Mouse (Mus musculus): ENCODE data around the gene Fam20c. TPM values are rescaled to one million over a fixed set of nuclear protein-coding genes. Genes with fewer than 3 reads are reported as not detected.

Fam20c gene
- polyA plus RNA-seq, 1 experiment from 2014 or later = 188 TPM

GRCm38 (mm10) chr5:138775096-138775495 is 20.8 kb downstream of the Fam20c start:
- in situ Hi-C loops (cut with MboI; ENCODE audit: low pct_unique_long_range_greater_than_20kb) = no loop called here
- TF ChIP-seq CTCF (IDR thresholded peaks at IDR 0.05) = no peak
- ATAC-seq (no peak), DNase-seq (ENCODE audit: low read depth, low spot score) (no peak)
- POLR2A ChIA-PET = interaction anchor here (1.0 to 3.8 kb wide), 4 partner anchors 10 to 19 kb away, joined by 3 to 20 read pairs (median 3); no protein-coding TSS in a partner anchor
- CTCF ChIA-PET = no interaction called here
- no peaks in the 10 kb centered on the region for H3K27me3 ChIP-seq

GRCm38 (mm10) chr5:138776346-138776745 is 22.0 kb downstream of the Fam20c start:
- no peak for TF ChIP-seq CTCF (IDR thresholded peaks at IDR 0.05)
- ATAC-seq = peak; percentile 20
- ChIA-PET POLR2A (interaction anchor here (1.1 to 1.4 kb wide), 3 partner anchors 13 to 22 kb away, joined by 3 to 9 read pairs (median 3); no protein-coding TSS in a partner anchor), CTCF (interaction anchor here (1.1 kb wide), 1 partner anchor 46 kb away, joined by 3 read pairs; no protein-coding TSS in a partner anchor)
- in situ Hi-C loops (cut with MboI; ENCODE audit: low pct_unique_long_range_greater_than_20kb) = no loop called here
- no peaks in the 10 kb centered on the region for H3K27me3 ChIP-seq
- no peak for DNase-seq (ENCODE audit: low read depth, low spot score)

- no peak for TF ChIP-seq CTCF (IDR thresholded peaks at IDR 0.05)
These were observed 24.6 kb downstream of the Fam20c start for GRCm38 (mm10) chr5:138778731-138779463.

GRCm38 (mm10) chr5:138779655-138780054 is 25.3 kb downstream of the Fam20c start:
- in situ Hi-C loops (cut with MboI; ENCODE audit: low pct_unique_long_range_greater_than_20kb) = no loop called here
- ATAC-seq (peak; percentile 25), DNase-seq (ENCODE audit: low read depth, low spot score) (no peak)
- CTCF ChIA-PET = no interaction called here
- no peak for TF ChIP-seq CTCF (IDR thresholded peaks at IDR 0.05)
- POLR2A ChIA-PET = interaction anchor here (1.3 to 1.6 kb wide), 3 partner anchors 9 to 23 kb away, joined by 3 to 6 read pairs (median 3); no protein-coding TSS in a partner anchor
- H3K27me3 ChIP-seq = no peaks in the 10 kb centered on the region

More at GRCm38 (mm10) chr5:138778731-138779463, 24.6 kb downstream of the Fam20c start:
- in situ Hi-C loops (cut with MboI; ENCODE audit: low pct_unique_long_range_greater_than_20kb) = no loop called here
- ATAC-seq (peak; percentile 16), DNase-seq (ENCODE audit: low read depth, low spot score) (peak; percentile 79)
- POLR2A ChIA-PET = interaction anchor here (0.6 to 1.3 kb wide), 4 partner anchors 10 to 91 kb away, joined by 3 to 6 read pairs (median 4); no protein-coding TSS in a partner anchor
- CTCF ChIA-PET = interaction anchor here (1.5 kb wide), 1 partner anchor 12 kb away, joined by 3 read pairs; no protein-coding TSS in a partner anchor
- H3K27me3 ChIP-seq = no peaks in the 10 kb centered on the region

GRCm38 (mm10) chr5:138782697-138783096 is 28.4 kb downstream of the Fam20c start:
- H3K27me3 ChIP-seq = no peaks in the 10 kb centered on the region
- no peak for DNase-seq (ENCODE audit: low read depth, low spot score)
- ChIA-PET CTCF (no interaction called here), POLR2A (interaction anchor here (1.9 kb wide), 1 partner anchor 27 kb away, joined by 6 read pairs; no protein-coding TSS in a partner anchor)
- in situ Hi-C loops (cut with MboI; ENCODE audit: low pct_unique_long_range_greater_than_20kb) = no loop called here
- TF ChIP-seq CTCF (IDR thresholded peaks at IDR 0.05) = no peak
- ATAC-seq = no peak

- no peaks in the 10 kb centered on the region for H3K27me3 ChIP-seq
- no peak for ATAC-seq
- in situ Hi-C loops (cut with MboI; ENCODE audit: low pct_unique_long_range_greater_than_20kb) = no loop called here
- DNase-seq (ENCODE audit: low read depth, low spot score) = no peak
- ChIA-PET POLR2A (interaction anchor here (1.9 kb wide), 1 partner anchor 27 kb away, joined by 6 read pairs; no protein-coding TSS in a partner anchor), CTCF (no interaction called here)
- TF ChIP-seq CTCF (IDR thresholded peaks at IDR 0.05) = no peak
These were observed 28.9 kb downstream of the Fam20c start for GRCm38 (mm10) chr5:138783181-138783580.

- CTCF ChIA-PET = interaction anchor here (0.9 to 1.5 kb wide), 2 partner anchors 15 to 128 kb away, joined by 3 read pairs; no protein-coding TSS in a partner anchor
- no peak for DNase-seq (ENCODE audit: low read depth, low spot score)
- ATAC-seq = no peak
- POLR2A ChIA-PET = interaction anchor here (2.2 kb wide), 1 partner anchor 29 kb away, joined by 8 read pairs; no protein-coding TSS in a partner anchor
- no peaks in the 10 kb centered on the region for H3K27me3 ChIP-seq
- in situ Hi-C loops (cut with MboI; ENCODE audit: low pct_unique_long_range_greater_than_20kb) = no loop called here
- TF ChIP-seq CTCF (IDR thresholded peaks at IDR 0.05) = no peak
These were observed 31.7 kb downstream of the Fam20c start for GRCm38 (mm10) chr5:138785986-138786515.

GRCm38 (mm10) chr5:138787648-138788047 is 33.3 kb downstream of the Fam20c start:
- no peak for ATAC-seq
- no peak for TF ChIP-seq CTCF (IDR thresholded peaks at IDR 0.05)
- CTCF ChIA-PET = interaction anchor here (1.5 kb wide), 1 partner anchor 130 kb away, joined by 3 read pairs; no protein-coding TSS in a partner anchor
- DNase-seq (ENCODE audit: low read depth, low spot score) = no peak
- no peaks in the 10 kb centered on the region for H3K27me3 ChIP-seq
- in situ Hi-C loops (cut with MboI; ENCODE audit: low pct_unique_long_range_greater_than_20kb) = no loop called here
- POLR2A ChIA-PET = interaction anchor here (2.2 kb wide), 1 partner anchor 31 kb away, joined by 8 read pairs; no protein-coding TSS in a partner anchor

GRCm38 (mm10) chr5:138788481-138789211 is 34.3 kb downstream of the Fam20c start:
- ChIA-PET CTCF (interaction anchor here (0.8 to 0.9 kb wide), 2 partner anchors 27 to 32 kb away, joined by 3 to 4 read pairs; no protein-coding TSS in a partner anchor), POLR2A (interaction anchor here (0.9 to 1.7 kb wide), 5 partner anchors 9 to 32 kb away, joined by 3 to 6 read pairs (median 4); no protein-coding TSS in a partner anchor)
- ATAC-seq (peak; percentile 71), DNase-seq (ENCODE audit: low read depth, low spot score) (peak; percentile 79)
- no peaks in the 10 kb centered on the region for H3K27me3 ChIP-seq
- no peak for TF ChIP-seq CTCF (IDR thresholded peaks at IDR 0.05)
- in situ Hi-C loops (cut with MboI; ENCODE audit: low pct_unique_long_range_greater_than_20kb) = no loop called here

GRCm38 (mm10) chr5:138790954-138791480 is 36.7 kb downstream of the Fam20c start:
- no peak for DNase-seq (ENCODE audit: low read depth, low spot score)
- no peaks in the 10 kb centered on the region for H3K27me3 ChIP-seq
- POLR2A ChIA-PET = interaction anchor here (0.6 to 1.4 kb wide), 3 partner anchors 9 to 177 kb away, joined by 3 to 4 read pairs (median 3); partner anchors contain the start of gene Fam20c
- CTCF ChIA-PET = no interaction called here
- no peak for TF ChIP-seq CTCF (IDR thresholded peaks at IDR 0.05)
- in situ Hi-C loops (cut with MboI; ENCODE audit: low pct_unique_long_range_greater_than_20kb) = no loop called here
- no peak for ATAC-seq
